Mouse (Mus musculus) CH12F3 (cell line): ENCODE results near the gene Slc22a2.

Experiments
- in situ Hi-C: fragments of 300-500 bp; cut with MboI; formaldehyde crosslinking; loops from 2 replicates; pipeline ENCODE4 v1.14.3; 2020; ENCODE audit warnings: low sequenced_read_pairs

Gene Slc22a2

GRCm38 (mm10) chr17:12677139-12677538 is 93.2 kb downstream of the Slc22a2 start:
- in situ Hi-C loops, result no loop called here
